Mouse (Mus musculus) liver, adult 10 weeks (tissue): ENCODE measurements around the gene Mterf1a. TPM values are rescaled to one million over a fixed set of nuclear protein-coding genes. Genes with fewer than 3 reads are reported as not detected.

ENCODE experiments used
- polyA plus RNA-seq: library from polyadenylated mRNA; stranded (reverse); fragments of 350-450 nt; fragmentation: Illumina TruSeq; extraction: RNeasy Lipid Tissue Mini Kit (QIAGEN cat#74804); gene quantifications from one replicate; pipeline ENCODE4 v1.2.3, GENCODE M21; 2014; ENCODE audit warnings: low read depth, low replicate concordance

Mterf1a gene
- polyA plus RNA-seq: 6.1 TPM

GRCm38 (mm10) chr5:3893459-3894293, at the start of gene Mterf1a:
Gene Mterf1a, minus strand, starts transcription at chr5:3893933.

GRCm38 (mm10) chr5:3927801-3928689, 34.3 kb upstream of the Mterf1a start, which contains the start of gene Akap9:
Gene Akap9, plus strand, starts transcription at chr5:3928054.

GRCm38 (mm10) chr5:3845026-3845425, 48.7 kb downstream of the Mterf1a start, which contains the start of gene Lrrd1:
Gene Lrrd1, plus strand, starts transcription at chr5:3845173.

Other genes starting within 250 kb of the Mterf1a start
- not detected for gene Tmbim7, start 242.8 kb downstream of the Mterf1a start, polyA plus RNA-seq
- gene Gatad1, start 236.7 kb downstream of the Mterf1a start, polyA plus RNA-seq: 94.6 TPM
- gene Ankib1, start 91.0 kb downstream of the Mterf1a start, polyA plus RNA-seq: 16.4 TPM
- gene Krit1, start 90.7 kb downstream of the Mterf1a start, polyA plus RNA-seq: 31.5 TPM
- gene Lrrd1, start 48.8 kb downstream of the Mterf1a start, polyA plus RNA-seq: not detected
- gene Akap9, start 34.1 kb upstream of the Mterf1a start, polyA plus RNA-seq: 21.5 TPM
- 259 TPM for gene Cyp51, start 210.8 kb upstream of the Mterf1a start, polyA plus RNA-seq